Mouse (Mus musculus): Measurements from ENCODE around the gene Prkce.

GRCm38 (mm10) chr17:86144537-86145078, 23.0 kb upstream of the Prkce start:
- no peak for TF ChIP-seq POLR2A (IDR thresholded peaks at IDR 0.05; ENCODE audit: low read depth, low read length)
- no peak for TF ChIP-seq CTCF (IDR thresholded peaks at IDR 0.05; ENCODE audit: extremely low read depth, insufficient read length, insufficient replicate concordance, low read depth, low read length)

Data from small intestine, adult 2 months (tissue).